Mouse (Mus musculus) kidney, postnatal 10 days (tissue): Measurements from ENCODE around the gene Olfm2.

Source experiments
- DNase-seq: peaks from one replicate; pipeline ENCODE4 v3.0.0; 2021; ENCODE audit warnings: mixed read lengths

Gene Olfm2

GRCm38 (mm10) chr9:20745129-20745966 lies 801 bp downstream of the Olfm2 start:
- DNase-seq: no peak

GRCm38 (mm10) chr9:20743946-20744738 lies 2.0 kb downstream of the Olfm2 start:
- peak; percentile 34 for DNase-seq

- peak; percentile 89 for DNase-seq
These were observed 5.7 kb downstream of the Olfm2 start for GRCm38 (mm10) chr9:20740407-20740806.

- peak; percentile 51 for DNase-seq
These were observed 7.7 kb downstream of the Olfm2 start for GRCm38 (mm10) chr9:20738251-20738999.

GRCm38 (mm10) chr9:20737227-20737626 lies 8.9 kb downstream of the Olfm2 start:
- no peak for DNase-seq

GRCm38 (mm10) chr9:20734692-20735091 lies 11.5 kb downstream of the Olfm2 start:
- no peak for DNase-seq

GRCm38 (mm10) chr9:20731797-20732196 lies 14.4 kb downstream of the Olfm2 start:
- no peak for DNase-seq

- peak; percentile 69 for DNase-seq
These were observed 16.7 kb downstream of the Olfm2 start for GRCm38 (mm10) chr9:20729451-20729850.

GRCm38 (mm10) chr9:20727601-20728113 lies 18.5 kb downstream of the Olfm2 start:
- peak; percentile 77 for DNase-seq

- DNase-seq: peak; percentile 53
These were observed 19.1 kb downstream of the Olfm2 start for GRCm38 (mm10) chr9:20726859-20727600.

- DNase-seq: peak; percentile 21
These were observed 19.9 kb downstream of the Olfm2 start for GRCm38 (mm10) chr9:20726134-20726858.

GRCm38 (mm10) chr9:20721582-20721981 lies 24.6 kb downstream of the Olfm2 start:
- DNase-seq: peak; percentile 68

- DNase-seq: no peak
These were observed 30.8 kb downstream of the Olfm2 start for GRCm38 (mm10) chr9:20715332-20715731.

GRCm38 (mm10) chr9:20713478-20713987 lies 32.6 kb downstream of the Olfm2 start:
- no peak for DNase-seq

GRCm38 (mm10) chr9:20712934-20713477 lies 33.1 kb downstream of the Olfm2 start:
- no peak for DNase-seq

- DNase-seq: no peak
These were observed 35.7 kb downstream of the Olfm2 start for GRCm38 (mm10) chr9:20710471-20710870.

GRCm38 (mm10) chr9:20705981-20706380 lies 40.2 kb downstream of the Olfm2 start:
- DNase-seq: no peak

- no peak for DNase-seq
These were observed 40.7 kb downstream of the Olfm2 start for GRCm38 (mm10) chr9:20705420-20705819.

GRCm38 (mm10) chr9:20703832-20704380 lies 42.2 kb downstream of the Olfm2 start:
- DNase-seq: no peak

GRCm38 (mm10) chr9:20697466-20697865 lies 48.7 kb downstream of the Olfm2 start:
- DNase-seq: no peak
